Comparison of ENCODE assay signal across 8 mouse cellular contexts in the genomic region with DNA sequence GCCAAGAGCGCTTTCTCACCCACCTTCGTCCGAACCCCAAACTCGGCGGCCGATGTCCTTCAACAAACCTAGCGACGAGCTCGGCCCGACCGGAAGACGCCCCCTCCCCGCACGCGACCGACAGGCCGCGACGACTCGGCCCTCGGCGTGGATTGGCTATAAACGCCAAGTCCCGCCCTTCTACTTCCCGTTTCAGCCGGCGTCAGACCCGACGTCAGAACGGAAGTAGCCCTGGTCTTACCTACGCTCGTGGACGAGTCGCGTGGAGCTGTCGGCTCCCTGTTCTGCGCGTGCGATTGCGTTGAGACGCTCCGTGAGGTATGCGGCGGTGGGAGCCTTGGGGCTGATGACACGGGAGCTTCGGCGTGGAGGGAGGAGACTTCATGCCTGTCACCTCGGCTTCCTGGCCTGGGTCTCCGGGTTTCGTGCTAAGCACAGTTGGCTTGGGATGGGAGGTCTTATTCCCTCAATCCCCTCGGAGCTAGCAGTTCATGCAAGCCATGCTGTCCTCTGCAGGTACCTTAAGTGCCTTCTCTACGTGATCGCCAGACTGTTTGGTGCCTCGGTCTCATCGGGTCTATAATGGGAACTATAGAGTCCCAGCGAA. TPM values are rescaled to one million over a fixed set of nuclear protein-coding genes. Genes with fewer than 3 reads are reported as not detected.
A peak's percentile ranks its signal among the peaks of the same experiment; 100 is the strongest.
DNase-seq lines count a peak whose midpoint lies in the region; ATAC-seq and TF ChIP-seq lines count a peak whose summit lies in the region.

A gene (minus strand): TSS at position 98 of the 607 bp plus-strand sequence.
A gene (plus strand): TSS at position 219 of the 607 bp plus-strand sequence.

- no peak for TF ChIP-seq CTCF in liver, embryonic 14.5 days (IDR thresholded peaks at IDR 0.05; ENCODE audit: low read depth)
- TF ChIP-seq CTCF in stomach, postnatal 0 days (IDR thresholded peaks at IDR 0.05; ENCODE audit: low read depth): no peak

- TF ChIP-seq EP300 in liver, embryonic 14.5 days (IDR thresholded peaks at IDR 0.05; ENCODE audit: low read depth): no peak
- TF ChIP-seq EP300 in stomach, postnatal 0 days (optimal IDR thresholded peaks at IDR 0.05): no peak

- peak within 1 kb of the TSS; percentile 91 for H3K27ac ChIP-seq in forebrain, embryonic 10.5 days
- H3K27ac ChIP-seq in heart, embryonic 15.5 days: peak within 1 kb of the TSS; percentile 93
- peak within 1 kb of the TSS; percentile 32 for H3K27ac ChIP-seq in liver, embryonic 14.5 days
- no peak within 1 kb of the TSS for H3K27ac ChIP-seq in neural tube, embryonic 11.5 days (ENCODE audit: low read depth, low read length)
- H3K27ac ChIP-seq in stomach, postnatal 0 days (replicated peaks): peak within 1 kb of the TSS; percentile 93

- H3K4me2 ChIP-seq in heart, embryonic 15.5 days: peak within 1 kb of the TSS; percentile 66
- H3K4me2 ChIP-seq in liver, embryonic 14.5 days (ENCODE audit: low read depth): peak within 1 kb of the TSS; percentile 95
- peak within 1 kb of the TSS; percentile 62 for H3K4me2 ChIP-seq in neural tube, embryonic 11.5 days (ENCODE audit: low read depth)
- peak within 1 kb of the TSS; percentile 83 for H3K4me2 ChIP-seq in stomach, postnatal 0 days (replicated peaks; ENCODE audit: low read depth)

- ATAC-seq in heart, embryonic 15.5 days (replicated peaks; ENCODE audit: insufficient number of reproducible peaks, insufficient read depth, low FRiP score, low read depth): peak; percentile 99
- ATAC-seq in liver, embryonic 14.5 days (ENCODE audit: insufficient read depth): peak; percentile 97
- peak; percentile 98 for ATAC-seq in neural tube, embryonic 11.5 days (ENCODE audit: insufficient read depth, low FRiP score, low TSS enrichment)
- ATAC-seq in stomach, postnatal 0 days (ENCODE audit: low FRiP score, low TSS enrichment): peak; percentile 99

- peak within 1 kb of the TSS; percentile 89 for H3K4me3 ChIP-seq in forebrain, embryonic 10.5 days
- peak within 1 kb of the TSS; percentile 80 for H3K4me3 ChIP-seq in heart, embryonic 15.5 days
- peak within 1 kb of the TSS; percentile 90 to 93 for H3K4me3 ChIP-seq in liver, embryonic 14.5 days (ENCODE audit: insufficient read depth in 1 of 2, low read depth in 2 of 2, low read length in 2 of 2)
- H3K4me3 ChIP-seq in neural tube, embryonic 11.5 days (ENCODE audit: low read depth, low read length): peak within 1 kb of the TSS; percentile 76
- peak within 1 kb of the TSS; percentile 89 for H3K4me3 ChIP-seq in stomach, postnatal 0 days (ENCODE audit: low read depth, low read length)

- peak; percentile 85 to 87 for DNase-seq in CD8-positive naive resting alpha-beta T cell, adult 2 months (ENCODE audit: low read depth in 2 of 2, low spot score in 2 of 2)
- peak; percentile 90 for DNase-seq in c-Kit-positive CD71-negative TER-119-negative erythroid progenitor cells, embryonic 14.5 days (ENCODE audit: low read depth)
- DNase-seq in forebrain, embryonic 10.5 days (ENCODE audit: extremely low spot score, low spot score): peak; percentile 97
- peak; percentile 97 to 98 for DNase-seq in kidney, postnatal 25 days
- peak; percentile 88 to 90 (median 90) for DNase-seq in liver, embryonic 14.5 days (ENCODE audit: low read depth in 3 of 3, low spot score in 3 of 3)
- peak; percentile 97 for DNase-seq in neural tube, embryonic 11.5 days (ENCODE audit: low spot score)
- DNase-seq in stomach, postnatal 0 days (ENCODE audit: low spot score): peak; percentile 96

- H3K9ac ChIP-seq in heart, embryonic 15.5 days: peak within 1 kb of the TSS; percentile 97
- peak within 1 kb of the TSS; percentile 98 for H3K9ac ChIP-seq in liver, embryonic 14.5 days (replicated peaks)
- H3K9ac ChIP-seq in neural tube, embryonic 11.5 days (ENCODE audit: low read length): peak within 1 kb of the TSS; percentile 83
- peak within 1 kb of the TSS; percentile 97 for H3K9ac ChIP-seq in stomach, postnatal 0 days (ENCODE audit: low read length)

- H3K27me3 ChIP-seq in forebrain, embryonic 10.5 days (ENCODE audit: poor library complexity, severe bottlenecking): no peaks in the 10 kb centered on the region
- no peaks in the 10 kb centered on the region for H3K27me3 ChIP-seq in heart, embryonic 15.5 days
- no peaks in the 10 kb centered on the region for H3K27me3 ChIP-seq in liver, embryonic 14.5 days (ENCODE audit: control insufficient read depth, insufficient read depth, low read length)
- no peaks in the 10 kb centered on the region for H3K27me3 ChIP-seq in neural tube, embryonic 11.5 days (ENCODE audit: control insufficient read depth, insufficient read depth, low read length)
- H3K27me3 ChIP-seq in stomach, postnatal 0 days (ENCODE audit: control insufficient read depth, insufficient read depth, low read length): no peaks in the 10 kb centered on the region

- peaks cover 59% of the 10 kb centered on the region for H3K36me3 ChIP-seq in forebrain, embryonic 10.5 days (replicated peaks)
- peaks cover 22% of the 10 kb centered on the region for H3K36me3 ChIP-seq in heart, embryonic 15.5 days
- peaks cover 11% of the 10 kb centered on the region for H3K36me3 ChIP-seq in liver, embryonic 14.5 days (replicated peaks; ENCODE audit: control insufficient read depth, insufficient read depth, low read depth)
- peaks cover 2% of the 10 kb centered on the region; the same call in 1 of the 2 replicates for H3K36me3 ChIP-seq in neural tube, embryonic 11.5 days (ENCODE audit: control insufficient read depth, insufficient read depth, low read length)
- H3K36me3 ChIP-seq in stomach, postnatal 0 days (ENCODE audit: control insufficient read depth, insufficient read depth, low read length): peaks cover 8% of the 10 kb centered on the region

- peaks cover 29% of the 10 kb centered on the region for H3K4me1 ChIP-seq in forebrain, embryonic 10.5 days
- peaks cover 22% of the 10 kb centered on the region for H3K4me1 ChIP-seq in heart, embryonic 15.5 days (replicated peaks)
- peaks cover 8 to 13% of the 10 kb centered on the region in 2 experiments for H3K4me1 ChIP-seq in liver, embryonic 14.5 days (replicated peaks; ENCODE audit: control insufficient read depth in 2 of 2, insufficient read depth in 2 of 2, low read length in 1 of 2)
- peaks cover 6% of the 10 kb centered on the region for H3K4me1 ChIP-seq in neural tube, embryonic 11.5 days (ENCODE audit: control insufficient read depth, insufficient read depth, low read length)
- peaks cover 2% of the 10 kb centered on the region; the same call in 1 of the 2 replicates for H3K4me1 ChIP-seq in stomach, postnatal 0 days (replicated peaks; ENCODE audit: control insufficient read depth, insufficient read depth)

- under 1% methylated on average over 56 of the region's 56 CpGs for WGBS in forebrain, embryonic 10.5 days
- WGBS in heart, embryonic 15.5 days: under 1% methylated on average over 56 of the region's 56 CpGs
- WGBS in liver, embryonic 14.5 days (ENCODE audit: insufficient replicate concordance): under 1% methylated on average over 56 of the region's 56 CpGs
- WGBS in neural tube, embryonic 11.5 days: under 1% methylated on average over 56 of the region's 56 CpGs
- WGBS in stomach, postnatal 0 days: under 1% methylated on average over 50 of the region's 56 CpGs

- H3K9me3 ChIP-seq in forebrain, embryonic 10.5 days: no peaks in the 10 kb centered on the region
- no peaks in the 10 kb centered on the region for H3K9me3 ChIP-seq in heart, embryonic 15.5 days (replicated peaks)
- H3K9me3 ChIP-seq in liver, embryonic 14.5 days (ENCODE audit: control insufficient read depth, low read length): no peaks in the 10 kb centered on the region
- no peaks in the 10 kb centered on the region for H3K9me3 ChIP-seq in neural tube, embryonic 11.5 days (ENCODE audit: control insufficient read depth, low read length)
- H3K9me3 ChIP-seq in stomach, postnatal 0 days (ENCODE audit: control insufficient read depth, low read length): no peaks in the 10 kb centered on the region

RNA-seq across cellular contexts. Expression of the first gene that starts in this region (rescaled TPM):
- polyA plus RNA-seq in forebrain, embryonic 10.5 days (2016; fragmentation: Nextera tagmentation; extraction: Ambion mirVana): 1,021 and 1,042 TPM in 2 replicates
- polyA plus RNA-seq in heart, embryonic 15.5 days (2015; fragmentation: Nextera tagmentation; extraction: Ambion mirVana): 1,922 and 3,380 TPM in 2 replicates
- 351 and 427 TPM in 2 replicates for polyA plus RNA-seq in liver, embryonic 14.5 days (2012; rRNA removed)
- polyA plus RNA-seq in liver, embryonic 14.5 days (2014; fragmentation: Nextera tagmentation; extraction: Ambion mirVana): 916 and 969 TPM in 2 replicates
- polyA plus RNA-seq in neural tube, embryonic 11.5 days (2014; fragmentation: Nextera tagmentation; extraction: Ambion mirVana): 1,081 and 1,145 TPM in 2 replicates
- 1,643 and 1,847 TPM in 2 replicates for polyA plus RNA-seq in stomach, postnatal 0 days (2015; fragmentation: Nextera tagmentation; extraction: Ambion mirVana)

RNA-seq across cellular contexts. Expression of the second gene that starts in this region (rescaled TPM):
- 14.5 and 15.0 TPM in 2 replicates for polyA plus RNA-seq in forebrain, embryonic 10.5 days (2016; fragmentation: Nextera tagmentation; extraction: Ambion mirVana)
- 4.6 and 5.2 TPM in 2 replicates for polyA plus RNA-seq in heart, embryonic 15.5 days (2015; fragmentation: Nextera tagmentation; extraction: Ambion mirVana)
- 5.2 and 8.0 TPM in 2 replicates for polyA plus RNA-seq in liver, embryonic 14.5 days (2012; rRNA removed)
- 3.5 and 4.5 TPM in 2 replicates for polyA plus RNA-seq in liver, embryonic 14.5 days (2014; fragmentation: Nextera tagmentation; extraction: Ambion mirVana)
- 9.8 and 11.0 TPM in 2 replicates for polyA plus RNA-seq in neural tube, embryonic 11.5 days (2014; fragmentation: Nextera tagmentation; extraction: Ambion mirVana)
- polyA plus RNA-seq in stomach, postnatal 0 days (2015; fragmentation: Nextera tagmentation; extraction: Ambion mirVana): 4.2 TPM in 2 replicates
